Mouse (Mus musculus): ENCODE results near the gene Rrbp1. TPM values are rescaled to one million over a fixed set of nuclear protein-coding genes. Genes with fewer than 3 reads are reported as not detected.
A peak's percentile ranks its signal among the peaks of the same experiment; 100 is the strongest.

The Rrbp1 gene
- polyA plus RNA-seq, 1 experiment from 2014 or later, result 52.4 TPM

DNA sequence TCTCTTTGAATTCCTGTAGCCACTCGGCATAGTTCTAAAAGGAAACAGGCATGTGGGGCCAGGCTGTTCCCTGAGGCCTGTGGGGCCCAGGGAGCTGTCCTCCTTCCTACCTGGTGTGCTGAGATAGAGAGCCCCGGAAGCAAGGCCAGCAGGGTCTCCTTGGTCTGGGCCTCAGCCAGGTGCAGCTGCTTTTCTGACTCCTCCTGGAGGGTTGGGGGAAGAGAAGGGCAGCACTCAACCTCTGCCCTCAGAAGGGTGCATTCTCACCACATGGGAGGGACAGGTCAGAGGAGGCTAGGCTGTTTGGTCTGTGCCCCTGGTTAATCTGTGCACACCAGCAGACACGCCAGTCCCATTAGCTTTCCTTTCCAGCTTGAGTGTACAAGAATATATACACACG is 56.1 kb downstream of the Rrbp1 start:
- peaks cover 3% of the 10 kb centered on the region; the same call in 1 of the 2 replicates for H3K9me3 ChIP-seq (replicated peaks; ENCODE audit: control insufficient read depth, low read length)
- no peak overlapping the region for H3K4me3 ChIP-seq (ENCODE audit: low read length)
- WGBS, result 75% methylated on average over 4 of the region's 4 CpGs
- no peak for ATAC-seq (replicated peaks; ENCODE audit: extremely low read depth, insufficient read depth, low FRiP score)
- no peaks in the 10 kb centered on the region for H3K27me3 ChIP-seq (ENCODE audit: control insufficient read depth, insufficient read depth, low read length)
- no peak overlapping the region for H3K9ac ChIP-seq (ENCODE audit: low read length)
- no peak overlapping the region for H3K4me2 ChIP-seq (ENCODE audit: low read depth, low read length)
- no peak overlapping the region for H3K27ac ChIP-seq (ENCODE audit: low read length)
- peaks cover 8% of the 10 kb centered on the region for H3K4me1 ChIP-seq (ENCODE audit: control insufficient read depth, insufficient read depth, low read length)
- H3K36me3 ChIP-seq (ENCODE audit: control insufficient read depth, insufficient read depth), result peaks cover 72% of the 10 kb centered on the region

DNA sequence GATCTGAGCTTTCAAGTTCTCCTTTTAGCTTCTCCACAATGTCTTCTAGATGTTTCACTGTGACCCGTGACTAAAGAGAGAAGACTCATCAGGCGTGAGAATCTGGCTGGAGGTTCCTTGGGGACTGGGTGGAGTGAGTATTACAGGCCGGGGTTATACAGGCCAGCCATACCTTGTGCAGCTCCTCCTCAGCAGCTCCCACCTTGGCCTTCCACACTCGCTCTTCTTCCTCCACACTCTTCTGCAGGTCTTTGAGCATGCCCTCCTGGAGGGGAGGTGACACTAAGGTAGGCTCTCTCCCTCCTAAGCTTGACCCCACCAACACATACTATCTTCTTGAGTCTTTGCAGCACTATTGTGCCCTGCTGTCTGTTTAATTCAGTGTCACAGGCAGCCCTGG is 57.1 kb downstream of the Rrbp1 start:
- no peak for ATAC-seq (replicated peaks; ENCODE audit: extremely low read depth, insufficient read depth, low FRiP score)
- no peak overlapping the region for H3K4me3 ChIP-seq (ENCODE audit: low read length)

DNA sequence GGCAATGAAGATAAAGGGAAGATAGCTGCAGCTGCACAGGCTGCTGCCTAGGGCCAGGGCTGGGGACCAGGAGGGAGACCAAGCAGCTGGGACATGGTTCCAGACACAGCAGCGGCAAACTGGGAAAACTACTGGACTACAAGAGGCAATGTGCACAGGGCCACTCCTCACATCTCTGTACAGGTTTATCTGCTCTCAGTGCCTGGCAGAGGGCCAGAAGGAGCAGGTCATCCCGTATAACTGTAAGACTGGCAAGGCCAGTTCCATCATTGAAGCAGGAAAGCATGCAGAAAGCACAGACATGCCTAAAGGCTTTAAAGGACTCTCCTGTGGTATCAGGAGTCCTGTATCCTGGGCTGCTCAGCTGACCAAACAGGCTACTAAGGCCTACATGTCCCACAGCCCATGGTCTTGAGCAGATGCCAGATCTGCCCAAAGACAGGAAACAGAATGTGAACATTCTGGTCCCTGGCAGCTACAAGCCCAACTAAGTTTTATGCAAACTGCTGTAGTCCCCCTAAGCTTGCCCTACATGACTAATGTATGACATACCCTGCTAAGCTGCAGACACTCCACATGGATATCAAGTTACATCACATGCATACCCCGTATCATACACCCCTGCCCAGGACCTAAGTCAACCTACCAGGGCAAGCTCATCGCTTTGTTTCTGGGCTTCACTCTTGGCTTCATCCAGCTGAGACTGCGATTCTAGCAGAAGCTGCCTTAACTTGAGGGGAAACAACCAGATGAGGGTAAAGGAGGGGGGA is 59.3 kb downstream of the Rrbp1 start:
- no peak overlapping the region for H3K9ac ChIP-seq (ENCODE audit: low read length)
- 62% methylated on average over 5 of the region's 5 CpGs for WGBS
- no peak for ATAC-seq (replicated peaks; ENCODE audit: extremely low read depth, insufficient read depth, low FRiP score)
- H3K27ac ChIP-seq (ENCODE audit: low read length), result no peak overlapping the region
- H3K36me3 ChIP-seq (ENCODE audit: control insufficient read depth, insufficient read depth), result peaks cover 77% of the 10 kb centered on the region
- no peaks in the 10 kb centered on the region for H3K27me3 ChIP-seq (ENCODE audit: control insufficient read depth, insufficient read depth, low read length)
- peaks cover 39% of the 10 kb centered on the region for H3K4me1 ChIP-seq (ENCODE audit: control insufficient read depth, insufficient read depth, low read length)
- no peaks in the 10 kb centered on the region for H3K9me3 ChIP-seq (replicated peaks; ENCODE audit: control insufficient read depth, low read length)
- H3K4me2 ChIP-seq (ENCODE audit: low read depth, low read length), result no peak overlapping the region
- H3K4me3 ChIP-seq (ENCODE audit: low read length), result no peak overlapping the region

More for the DNA sequence above, 57.1 kb downstream of the Rrbp1 start:
- Histone ChIP-seq H3K9ac (ENCODE audit: low read length) (no peak overlapping the region), H3K36me3 (ENCODE audit: control insufficient read depth, insufficient read depth) (peaks cover 78% of the 10 kb centered on the region), H3K27me3 (ENCODE audit: control insufficient read depth, insufficient read depth, low read length) (no peaks in the 10 kb centered on the region), H3K4me2 (ENCODE audit: low read depth, low read length) (no peak overlapping the region), H3K27ac (ENCODE audit: low read length) (no peak overlapping the region), H3K9me3 (replicated peaks; ENCODE audit: control insufficient read depth, low read length) (no peaks in the 10 kb centered on the region), H3K4me1 (ENCODE audit: control insufficient read depth, insufficient read depth, low read length) (peaks cover 17% of the 10 kb centered on the region)
- 86% methylated on average over 4 of the region's 4 CpGs for WGBS

DNA sequence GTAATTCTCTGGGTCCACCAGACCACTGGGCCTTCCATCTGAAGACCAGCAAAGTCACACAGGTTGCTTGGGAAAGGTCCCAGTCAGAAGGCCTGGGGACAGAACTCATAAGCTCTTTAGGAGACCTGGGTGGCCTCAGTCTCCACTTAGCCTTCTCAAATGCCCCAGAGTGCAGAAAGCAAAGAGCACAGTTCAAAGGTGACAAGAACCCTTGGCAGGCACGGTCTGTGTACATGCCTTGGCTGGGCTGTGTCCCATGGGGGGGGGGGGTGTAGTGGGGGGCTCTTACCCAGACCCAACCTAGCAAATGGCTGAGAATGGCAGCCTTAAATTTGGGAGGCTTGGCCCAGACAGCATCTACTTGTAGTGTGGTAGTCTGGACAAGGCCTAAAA is 60.0 kb downstream of the Rrbp1 start:
- Histone ChIP-seq H3K4me1 (ENCODE audit: control insufficient read depth, insufficient read depth, low read length) (peaks cover 44% of the 10 kb centered on the region), H3K36me3 (ENCODE audit: control insufficient read depth, insufficient read depth) (peaks cover 77% of the 10 kb centered on the region), H3K9me3 (replicated peaks; ENCODE audit: control insufficient read depth, low read length) (no peaks in the 10 kb centered on the region), H3K9ac (ENCODE audit: low read length) (no peak overlapping the region), H3K4me2 (ENCODE audit: low read depth, low read length) (no peak overlapping the region), H3K4me3 (ENCODE audit: low read length) (no peak overlapping the region), H3K27me3 (ENCODE audit: control insufficient read depth, insufficient read depth, low read length) (no peaks in the 10 kb centered on the region), H3K27ac (ENCODE audit: low read length) (no peak overlapping the region)
- 76% methylated on average over 1 of the region's 1 CpGs for WGBS
- no peak for ATAC-seq (replicated peaks; ENCODE audit: extremely low read depth, insufficient read depth, low FRiP score)

DNA sequence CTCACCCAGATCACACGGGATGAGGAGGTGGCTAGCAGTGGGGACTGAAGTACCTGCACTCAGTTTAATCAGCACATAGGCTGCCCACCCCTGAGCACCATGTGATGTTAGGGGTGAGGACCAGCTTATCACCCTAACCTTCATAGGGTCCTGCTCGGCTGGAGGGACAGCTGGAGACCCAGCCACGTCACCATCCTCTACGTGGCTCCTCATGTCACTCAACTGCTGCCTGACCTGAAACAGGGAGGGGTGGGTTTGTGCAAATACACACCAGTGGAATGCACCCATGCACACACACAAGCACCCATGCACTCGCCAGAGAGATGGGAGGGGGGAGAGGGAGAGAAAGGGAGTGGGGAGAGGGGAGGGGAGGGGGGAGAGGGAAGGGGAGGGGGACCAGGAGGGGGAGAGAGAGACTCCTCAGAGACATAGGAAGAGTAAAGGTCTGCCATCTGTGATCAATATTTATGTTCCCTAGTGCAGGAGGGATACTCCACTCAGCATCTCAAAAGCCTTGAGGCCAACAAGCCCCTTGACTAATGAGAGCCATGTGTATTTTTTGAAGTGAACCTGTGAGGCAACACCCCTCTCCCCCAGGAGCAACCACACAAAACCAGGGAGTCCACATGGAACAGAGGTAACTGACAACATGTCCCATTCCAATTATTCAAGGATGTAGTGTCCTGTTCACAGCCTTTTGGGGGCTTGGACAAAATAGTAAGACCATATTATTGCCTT is 60.6 kb downstream of the Rrbp1 start:
- Histone ChIP-seq H3K9ac (ENCODE audit: low read length) (no peak overlapping the region), H3K4me3 (ENCODE audit: low read length) (no peak overlapping the region), H3K27me3 (ENCODE audit: control insufficient read depth, insufficient read depth, low read length) (no peaks in the 10 kb centered on the region), H3K9me3 (replicated peaks; ENCODE audit: control insufficient read depth, low read length) (no peaks in the 10 kb centered on the region), H3K4me2 (ENCODE audit: low read depth, low read length) (no peak overlapping the region), H3K27ac (ENCODE audit: low read length) (no peak overlapping the region), H3K36me3 (ENCODE audit: control insufficient read depth, insufficient read depth) (peaks cover 78% of the 10 kb centered on the region), H3K4me1 (ENCODE audit: control insufficient read depth, insufficient read depth, low read length) (peaks cover 44% of the 10 kb centered on the region)
- WGBS, result 65% methylated on average over 5 of the region's 5 CpGs
- ATAC-seq (replicated peaks; ENCODE audit: extremely low read depth, insufficient read depth, low FRiP score), result no peak

DNA sequence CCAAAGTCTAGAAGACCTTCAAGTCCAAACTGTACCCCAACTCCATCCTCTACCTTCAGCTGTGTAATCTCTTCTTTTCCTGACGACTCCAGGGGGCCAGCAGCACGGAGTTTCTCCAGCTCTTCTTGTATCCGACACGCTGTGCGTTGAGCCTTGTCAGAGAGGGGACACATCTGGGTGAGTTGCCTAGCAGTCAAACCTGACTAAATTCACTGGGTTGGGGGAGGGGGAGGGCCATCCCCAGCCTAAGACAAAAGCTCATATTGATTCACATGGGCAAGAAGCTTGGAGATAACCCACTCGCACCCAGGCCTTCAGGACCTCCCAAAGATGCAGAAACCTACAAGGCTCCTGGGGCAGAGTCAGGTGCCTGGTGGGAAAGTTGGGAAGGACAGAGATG is 61.8 kb downstream of the Rrbp1 start:
- H3K27ac ChIP-seq (ENCODE audit: low read length), result no peak overlapping the region; the same call in 1 of the 2 replicates
- H3K36me3 ChIP-seq (ENCODE audit: control insufficient read depth, insufficient read depth), result peaks cover 81% of the 10 kb centered on the region
- no peak overlapping the region for H3K9ac ChIP-seq (ENCODE audit: low read length)
- no peaks in the 10 kb centered on the region for H3K27me3 ChIP-seq (ENCODE audit: control insufficient read depth, insufficient read depth, low read length)
- peaks cover 44% of the 10 kb centered on the region for H3K4me1 ChIP-seq (ENCODE audit: control insufficient read depth, insufficient read depth, low read length)
- no peak for ATAC-seq (replicated peaks; ENCODE audit: extremely low read depth, insufficient read depth, low FRiP score)
- H3K4me2 ChIP-seq (ENCODE audit: low read depth, low read length), result no peak overlapping the region
- H3K4me3 ChIP-seq (ENCODE audit: low read length), result no peak overlapping the region
- H3K9me3 ChIP-seq (replicated peaks; ENCODE audit: control insufficient read depth, low read length), result no peaks in the 10 kb centered on the region
- 89% methylated on average over 6 of the region's 6 CpGs for WGBS

DNA sequence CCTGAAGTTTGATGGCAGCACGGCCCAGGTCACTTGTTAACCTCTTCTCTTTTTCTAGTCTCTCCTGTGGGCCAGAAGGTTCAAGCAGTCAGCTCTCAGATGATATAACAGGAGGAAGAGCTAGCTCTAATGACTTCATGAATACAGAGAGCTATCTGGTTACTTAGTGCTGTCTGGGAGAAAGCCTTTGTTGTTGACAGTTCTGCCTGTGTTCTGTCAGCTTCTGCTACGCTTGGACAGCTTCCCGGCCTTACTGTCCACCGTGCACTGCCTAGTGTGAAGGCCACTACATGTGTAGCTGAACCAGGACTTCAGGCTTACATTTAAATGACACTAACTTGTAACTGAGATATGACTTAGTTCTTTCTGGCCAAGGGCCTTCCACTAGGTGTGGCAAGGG is 62.6 kb downstream of the Rrbp1 start:
- Histone ChIP-seq H3K36me3 (ENCODE audit: control insufficient read depth, insufficient read depth) (peaks cover 80% of the 10 kb centered on the region), H3K27ac (ENCODE audit: low read length) (peak overlapping the region; percentile 82), H3K4me2 (ENCODE audit: low read depth, low read length) (no peak overlapping the region), H3K9me3 (replicated peaks; ENCODE audit: control insufficient read depth, low read length) (no peaks in the 10 kb centered on the region), H3K4me1 (ENCODE audit: control insufficient read depth, insufficient read depth, low read length) (peaks cover 44% of the 10 kb centered on the region), H3K4me3 (ENCODE audit: low read length) (no peak overlapping the region), H3K27me3 (ENCODE audit: control insufficient read depth, insufficient read depth, low read length) (no peaks in the 10 kb centered on the region), H3K9ac (ENCODE audit: low read length) (no peak overlapping the region)
- 35% methylated on average over 4 of the region's 4 CpGs for WGBS
- peak; percentile 46 for ATAC-seq (replicated peaks; ENCODE audit: extremely low read depth, insufficient read depth, low FRiP score)

DNA sequence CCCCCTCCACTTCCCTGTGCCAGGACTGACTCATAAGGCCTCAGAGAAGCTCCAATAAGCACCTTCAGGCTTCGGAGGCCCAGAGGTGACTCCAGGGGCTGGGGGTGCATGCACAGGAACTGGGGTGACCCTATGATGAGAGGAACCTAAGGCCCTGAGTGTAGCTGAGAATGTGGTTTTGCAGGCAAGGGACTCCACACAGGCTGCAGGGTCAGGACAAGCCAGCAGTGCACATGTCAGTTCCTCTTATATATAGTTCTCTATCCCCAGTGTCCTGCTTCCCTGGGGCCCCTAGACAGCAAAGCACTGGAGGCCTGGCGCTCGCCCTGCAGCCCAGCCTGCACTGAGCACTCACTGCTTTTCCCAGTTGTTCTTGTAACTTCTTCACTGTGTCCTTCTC is 63.1 kb downstream of the Rrbp1 start:
- H3K4me1 ChIP-seq (ENCODE audit: control insufficient read depth, insufficient read depth, low read length), result peaks cover 44% of the 10 kb centered on the region
- H3K4me3 ChIP-seq (ENCODE audit: low read length), result no peak overlapping the region
- H3K36me3 ChIP-seq (ENCODE audit: control insufficient read depth, insufficient read depth), result peaks cover 79% of the 10 kb centered on the region
- H3K9ac ChIP-seq (ENCODE audit: low read length), result 0 out of 2 replicates have a peak overlapping the region, but pooled peaks have one; percentile 9
- no peaks in the 10 kb centered on the region for H3K9me3 ChIP-seq (replicated peaks; ENCODE audit: control insufficient read depth, low read length)
- peak overlapping the region; percentile 82 for H3K27ac ChIP-seq (ENCODE audit: low read length)
- ATAC-seq (replicated peaks; ENCODE audit: extremely low read depth, insufficient read depth, low FRiP score), result peak; percentile 9; the same call in 1 of the 2 replicates
- WGBS, result 55% methylated on average over 3 of the region's 3 CpGs
- no peak overlapping the region for H3K4me2 ChIP-seq (ENCODE audit: low read depth, low read length)
- no peaks in the 10 kb centered on the region for H3K27me3 ChIP-seq (ENCODE audit: control insufficient read depth, insufficient read depth, low read length)

DNA sequence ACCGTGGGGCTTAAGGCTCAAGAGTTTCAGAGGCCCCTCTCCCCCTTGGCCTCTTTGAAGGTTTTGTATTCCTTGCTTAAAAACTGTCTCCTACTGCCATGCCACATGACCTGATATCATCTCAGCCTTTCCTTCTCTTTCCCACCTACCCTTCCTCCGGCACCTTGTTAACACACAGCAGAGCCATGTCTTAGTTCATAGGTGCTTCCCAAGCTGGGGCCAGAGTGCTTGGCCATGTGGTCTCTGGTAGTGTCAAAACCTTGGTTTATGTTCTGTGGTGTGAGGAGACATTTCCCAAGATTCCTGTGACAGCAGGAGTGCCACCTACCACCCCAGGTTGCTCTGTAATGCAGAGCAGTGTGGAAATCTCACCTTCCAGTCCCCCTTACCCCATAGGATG is 64.7 kb downstream of the Rrbp1 start:
- Histone ChIP-seq H3K9ac (ENCODE audit: low read length) (no peak overlapping the region), H3K4me3 (ENCODE audit: low read length) (no peak overlapping the region), H3K9me3 (replicated peaks; ENCODE audit: control insufficient read depth, low read length) (no peaks in the 10 kb centered on the region), H3K36me3 (ENCODE audit: control insufficient read depth, insufficient read depth) (peaks cover 76% of the 10 kb centered on the region), H3K27ac (ENCODE audit: low read length) (no peak overlapping the region), H3K4me1 (ENCODE audit: control insufficient read depth, insufficient read depth, low read length) (peaks cover 42% of the 10 kb centered on the region), H3K27me3 (ENCODE audit: control insufficient read depth, insufficient read depth, low read length) (no peaks in the 10 kb centered on the region), H3K4me2 (ENCODE audit: low read depth, low read length) (no peak overlapping the region)
- WGBS, result 76% methylated on average over 2 of the region's 2 CpGs
- no peak for ATAC-seq (replicated peaks; ENCODE audit: extremely low read depth, insufficient read depth, low FRiP score)

All from heart, embryonic 16.5 days (tissue).